Mouse (Mus musculus) lung, postnatal 0 days (tissue): ENCODE measurements around the gene C8b.

ENCODE experiments used
- CTCF ChIP-seq: IDR thresholded peaks from 2 replicates; pipeline ENCODE4 v1.5.1; 2016; ENCODE audit warnings: antibody characterized with exemption, mild to moderate bottlenecking
- EP300 ChIP-seq: IDR thresholded peaks from 2 replicates; pipeline ENCODE4 v1.6.1; 2016; ENCODE audit warnings: antibody characterized with exemption, mild to moderate bottlenecking, control low read depth

DNA sequence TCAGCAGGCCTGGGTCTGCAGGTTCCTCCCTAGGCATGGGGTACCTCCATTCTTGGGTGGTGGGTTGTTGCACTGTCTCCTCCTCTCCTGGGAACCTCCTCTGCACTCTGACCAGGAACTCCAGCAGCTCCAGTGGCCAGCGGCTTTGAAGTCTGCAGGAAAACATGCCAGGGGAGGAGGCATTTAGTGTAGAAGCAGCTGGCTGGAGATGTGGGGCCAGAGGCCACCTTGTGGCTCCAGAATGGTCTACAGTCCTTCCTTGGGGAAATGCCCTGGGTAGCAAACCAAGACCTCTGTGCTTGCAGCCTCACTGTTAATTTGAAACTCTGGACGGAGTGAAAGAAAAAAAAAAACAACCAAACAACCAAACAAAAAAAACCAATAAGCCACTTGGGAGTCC, 51.4 kb downstream of the C8b start:
- TF ChIP-seq EP300 (no peak), CTCF (no peak)
